Mouse (Mus musculus) intestine, postnatal 0 days (tissue): ENCODE measurements around the gene Rhbdd2. TPM values are rescaled to one million over a fixed set of nuclear protein-coding genes. Genes with fewer than 3 reads are reported as not detected.

Experiments used
- ATAC-seq: fragments of 200-750 bp; cut with Nextera tagmentation; 2 replicates; pipeline ENCODE4 v1.8.0; 2017; ENCODE audit warnings: mild to moderate bottlenecking, moderate TSS enrichment, moderate library complexity
- H3K27ac ChIP-seq: fragments of 300-500 bp; sonication (generic); 2 replicates; pipeline ENCODE4 v1.5.1; 2014; ENCODE audit warnings: mild to moderate bottlenecking, low read depth, low read length, moderate library complexity
- H3K27me3 ChIP-seq: fragments of 300-500 bp; sonication (generic); replicated peaks from 2 replicates; pipeline ENCODE4 v1.6.1; 2014; ENCODE audit warnings: low read length, mixed read lengths; ENCODE audit not compliant: control insufficient read depth, insufficient read depth
- H3K36me3 ChIP-seq: fragments of 300-500 bp; sonication (generic); 2 replicates; pipeline ENCODE4 v1.6.1; 2014; ENCODE audit warnings: mild to moderate bottlenecking, moderate library complexity; ENCODE audit not compliant: control insufficient read depth, insufficient read depth
- H3K4me1 ChIP-seq: fragments of 300-500 bp; sonication (generic); replicated peaks from 2 replicates; pipeline ENCODE4 v1.6.1; 2014; ENCODE audit warnings: antibody characterized with exemption, low read length, mixed read lengths; ENCODE audit not compliant: control insufficient read depth, insufficient read depth
- H3K4me2 ChIP-seq: fragments of 300-500 bp; sonication (generic); replicated peaks from 2 replicates; pipeline ENCODE4 v1.6.1; 2014; ENCODE audit warnings: low read depth, mild to moderate bottlenecking, moderate library complexity
- H3K4me3 ChIP-seq: fragments of 300-500 bp; sonication (generic); 2 replicates; pipeline ENCODE4 v1.5.1; 2014; ENCODE audit warnings: low read depth, low read length
- H3K9ac ChIP-seq: fragments of 300-500 bp; sonication (generic); 2 replicates; pipeline ENCODE4 v1.6.1; 2014; ENCODE audit warnings: mild to moderate bottlenecking, low read depth, low read length
- H3K9me3 ChIP-seq: fragments of 300-500 bp; sonication (generic); 2 replicates; pipeline ENCODE4 v1.6.1; 2016; ENCODE audit warnings: mixed run types; ENCODE audit not compliant: control insufficient read depth
- CTCF ChIP-seq: sonication (generic); IDR thresholded peaks from 2 replicates; pipeline ENCODE4 v1.5.1; 2016; ENCODE audit warnings: low read depth, mild to moderate bottlenecking, control low read depth, antibody characterized with exemption, moderate library complexity
- WGBS: fragments of 180-500 bp; shearing (Covaris S2); extraction: QIAGEN DNeasy Blood & Tissue Kit; methylation state at CpG from one replicate; pipeline ENCODE4 v1.1.7; 2014; 5-methylcytosine and 5-hydroxymethylcytosine counted together
- polyA plus RNA-seq: library from polyadenylated mRNA; unstranded; fragments of >200 nt; fragmentation: Nextera tagmentation; extraction: Ambion mirVana; gene quantifications from 2 replicates; pipeline ENCODE4 v1.2.1, GENCODE M21; 2015

Gene Rhbdd2
- polyA plus RNA-seq, 1 experiment from 2014 or later: 28.5 TPM

- Histone ChIP-seq H3K36me3 (no peaks in the 10 kb centered on the region), H3K9ac (no peak overlapping the region), H3K27ac (no peak overlapping the region), H3K4me1 (no peaks in the 10 kb centered on the region), H3K4me2 (no peak overlapping the region), H3K4me3 (no peak overlapping the region), H3K9me3 (no peaks in the 10 kb centered on the region), H3K27me3 (no peaks in the 10 kb centered on the region)
- WGBS: 81% methylated on average over 7 of the region's 7 CpGs
- no peak for TF ChIP-seq CTCF
- no peak for ATAC-seq
Measured at GRCm38 (mm10) chr5:135660535-135660934, 28.1 kb downstream of the Rhbdd2 start.

- Histone ChIP-seq H3K4me2 (no peak overlapping the region), H3K27me3 (no peaks in the 10 kb centered on the region), H3K9ac (no peak overlapping the region), H3K4me1 (0 out of 2 replicates have a peak, but pooled peaks cover 3% of the 10 kb centered on the region), H3K9me3 (no peaks in the 10 kb centered on the region), H3K27ac (no peak overlapping the region), H3K36me3 (no peaks in the 10 kb centered on the region), H3K4me3 (no peak overlapping the region)
- ATAC-seq: no peak
- 70% methylated on average over 5 of the region's 5 CpGs for WGBS
- TF ChIP-seq CTCF: no peak
Measured at GRCm38 (mm10) chr5:135666890-135667289, 34.5 kb downstream of the Rhbdd2 start.

GRCm38 (mm10) chr5:135668071-135668470 lies 35.7 kb downstream of the Rhbdd2 start:
- peaks cover 3% of the 10 kb centered on the region for H3K4me1 ChIP-seq
- 88% methylated on average over 7 of the region's 7 CpGs for WGBS
- H3K9ac ChIP-seq: no peak overlapping the region
- H3K9me3 ChIP-seq: no peaks in the 10 kb centered on the region
- no peak overlapping the region for H3K27ac ChIP-seq
- no peak overlapping the region for H3K4me3 ChIP-seq
- H3K4me2 ChIP-seq: no peak overlapping the region
- no peak for TF ChIP-seq CTCF
- no peaks in the 10 kb centered on the region for H3K27me3 ChIP-seq
- no peaks in the 10 kb centered on the region for H3K36me3 ChIP-seq
- no peak for ATAC-seq

DNA sequence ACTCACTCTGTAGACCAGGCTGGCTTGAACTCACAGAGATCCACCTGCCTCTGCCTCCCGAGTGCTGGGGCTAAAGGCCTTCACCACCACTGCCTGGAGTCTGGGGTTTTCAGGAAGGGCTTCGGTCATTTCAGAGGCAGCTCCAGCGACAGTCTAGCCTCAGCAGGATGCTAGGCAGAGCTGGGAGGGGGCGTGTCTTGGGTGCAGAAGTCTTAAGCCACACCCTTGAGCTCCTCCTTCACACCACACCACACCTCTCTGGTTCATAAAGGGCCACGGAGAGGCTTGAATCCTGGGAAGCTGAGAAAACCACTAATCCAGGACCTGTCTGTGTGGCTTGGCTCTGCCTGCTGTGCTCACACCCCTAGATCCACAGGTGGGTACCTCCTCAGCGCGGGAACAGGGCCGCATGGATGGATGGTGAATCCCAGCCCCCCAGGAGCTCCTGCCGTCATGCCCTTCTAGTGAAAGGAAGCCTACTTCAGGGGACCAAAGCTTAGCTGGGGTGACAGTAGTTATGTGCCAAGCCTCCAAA lies 37.4 kb downstream of the Rhbdd2 start, which contains the start of gene Por:
Por (plus strand) TSS at position 293 of the 535 bp plus-strand sequence.
- no peak within 1 kb of the TSS for H3K9ac ChIP-seq
- H3K4me1 ChIP-seq: peaks cover 9% of the 10 kb centered on the region
- H3K27ac ChIP-seq: no peak within 1 kb of the TSS
- H3K9me3 ChIP-seq: no peaks in the 10 kb centered on the region
- no peaks in the 10 kb centered on the region for H3K36me3 ChIP-seq
- TF ChIP-seq CTCF: no peak
- ATAC-seq: peak; percentile 68
- H3K27me3 ChIP-seq: no peaks in the 10 kb centered on the region
- 19% methylated on average over 9 of the region's 9 CpGs for WGBS
- H3K4me3 ChIP-seq: no peak within 1 kb of the TSS
- peak within 1 kb of the TSS; percentile 32 for H3K4me2 ChIP-seq

DNA sequence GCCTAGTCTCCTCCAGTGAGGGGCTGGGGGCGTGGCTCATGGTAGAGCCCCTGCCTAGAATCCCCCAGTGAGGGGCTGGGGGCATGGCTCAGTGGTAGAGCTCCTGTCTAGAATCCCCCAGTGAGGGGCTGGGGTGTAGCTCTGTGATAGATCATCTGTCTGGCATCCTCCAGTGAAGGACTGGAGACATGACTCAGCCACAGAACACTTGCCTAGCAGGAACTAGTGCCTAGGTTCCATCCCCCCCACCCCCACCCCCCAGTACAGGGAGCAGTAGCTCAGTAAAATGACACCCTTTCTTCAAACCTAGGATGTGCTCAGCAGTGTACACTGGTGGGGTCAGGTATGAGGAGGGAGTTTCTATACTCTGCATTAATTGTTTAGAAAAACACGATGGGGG lies 38.5 kb downstream of the Rhbdd2 start:
- no peak for ATAC-seq
- H3K4me1 ChIP-seq: peaks cover 9% of the 10 kb centered on the region

GRCm38 (mm10) chr5:135672509-135672908 lies 40.1 kb downstream of the Rhbdd2 start:
- H3K9me3 ChIP-seq: no peaks in the 10 kb centered on the region
- no peak overlapping the region for H3K9ac ChIP-seq
- no peak for ATAC-seq
- H3K27me3 ChIP-seq: no peaks in the 10 kb centered on the region
- H3K4me2 ChIP-seq: no peak overlapping the region
- no peaks in the 10 kb centered on the region for H3K36me3 ChIP-seq
- no peak overlapping the region for H3K4me3 ChIP-seq
- 63% methylated on average over 4 of the region's 4 CpGs for WGBS
- peaks cover 9% of the 10 kb centered on the region for H3K4me1 ChIP-seq
- no peak overlapping the region for H3K27ac ChIP-seq
- no peak for TF ChIP-seq CTCF

More for the DNA sequence above, 38.5 kb downstream of the Rhbdd2 start:
- WGBS: 56% methylated on average over 2 of the region's 2 CpGs
- Histone ChIP-seq H3K9ac (no peak overlapping the region), H3K27ac (no peak overlapping the region), H3K4me3 (no peak overlapping the region), H3K4me2 (no peak overlapping the region), H3K9me3 (no peaks in the 10 kb centered on the region), H3K27me3 (no peaks in the 10 kb centered on the region), H3K36me3 (no peaks in the 10 kb centered on the region)
- no peak for TF ChIP-seq CTCF

- Histone ChIP-seq H3K27me3 (no peaks in the 10 kb centered on the region), H3K4me2 (no peak overlapping the region), H3K4me3 (no peak overlapping the region), H3K27ac (no peak overlapping the region), H3K9ac (no peak overlapping the region), H3K36me3 (no peaks in the 10 kb centered on the region), H3K9me3 (no peaks in the 10 kb centered on the region), H3K4me1 (peaks cover 9% of the 10 kb centered on the region)
- WGBS: 49% methylated on average over 5 of the region's 5 CpGs
- no peak for TF ChIP-seq CTCF
- ATAC-seq: no peak
Measured at GRCm38 (mm10) chr5:135672980-135673379, 40.6 kb downstream of the Rhbdd2 start.
